Mouse (Mus musculus): ENCODE measurements around the gene Dennd1b. TPM values are rescaled to one million over a fixed set of nuclear protein-coding genes. Genes with fewer than 3 reads are reported as not detected.

The Dennd1b gene
- polyA plus RNA-seq, 1 experiment from 2014 or later, result 6.7 TPM

DNA sequence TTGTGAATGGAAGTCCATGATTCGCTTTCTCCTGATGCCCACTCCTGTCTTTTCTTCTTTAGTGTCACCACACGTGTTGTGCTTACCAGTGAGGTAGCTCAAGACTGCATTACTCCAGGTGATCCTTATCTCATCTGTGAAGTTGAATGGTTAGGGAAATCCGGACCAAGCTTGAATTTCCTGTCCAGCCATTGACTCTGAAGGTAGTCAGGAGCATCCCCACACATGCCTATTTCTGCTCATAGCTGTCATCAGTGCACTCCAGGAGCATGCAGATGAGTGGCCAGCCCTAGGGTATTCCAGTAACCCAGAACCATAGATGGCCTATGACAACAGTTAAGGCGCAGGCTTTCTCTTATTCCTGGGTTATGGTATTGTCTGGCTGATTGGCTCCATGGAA is 20.9 kb downstream of the Dennd1b start:
- 84% methylated on average over 4 of the region's 4 CpGs for WGBS
- ATAC-seq (ENCODE audit: insufficient number of reproducible peaks, low FRiP score, low TSS enrichment, low read depth), result no peak
- H3K36me3 ChIP-seq, result no peaks in the 10 kb centered on the region
- no peak overlapping the region for H3K27ac ChIP-seq (replicated peaks)
- 0 out of 2 replicates have a peak, but pooled peaks cover 4% of the 10 kb centered on the region for H3K4me1 ChIP-seq
- H3K4me2 ChIP-seq (replicated peaks), result no peak overlapping the region
- H3K27me3 ChIP-seq, result no peaks in the 10 kb centered on the region
- no peak overlapping the region for H3K9ac ChIP-seq
- no peaks in the 10 kb centered on the region for H3K9me3 ChIP-seq (replicated peaks)
- H3K4me3 ChIP-seq (replicated peaks), result no peak overlapping the region

- Histone ChIP-seq H3K9me3 (replicated peaks) (no peaks in the 10 kb centered on the region), H3K36me3 (no peaks in the 10 kb centered on the region), H3K9ac (no peak overlapping the region), H3K27me3 (no peaks in the 10 kb centered on the region), H3K4me1 (no peaks in the 10 kb centered on the region), H3K4me3 (replicated peaks) (no peak overlapping the region), H3K27ac (replicated peaks) (no peak overlapping the region), H3K4me2 (replicated peaks) (no peak overlapping the region)
- 80% methylated on average over 5 of the region's 5 CpGs for WGBS
- ATAC-seq (ENCODE audit: insufficient number of reproducible peaks, low FRiP score, low TSS enrichment, low read depth), result no peak
Observed at GRCm38 (mm10) chr1:138992384-138993138, 29.3 kb downstream of the Dennd1b start.

- H3K36me3 ChIP-seq, result no peaks in the 10 kb centered on the region
- no peak overlapping the region for H3K9ac ChIP-seq
- 84% methylated on average over 6 of the region's 6 CpGs for WGBS
- H3K27me3 ChIP-seq, result no peaks in the 10 kb centered on the region
- no peak overlapping the region for H3K4me3 ChIP-seq (replicated peaks)
- no peak overlapping the region for H3K27ac ChIP-seq (replicated peaks)
- H3K4me2 ChIP-seq (replicated peaks), result no peak overlapping the region
- ATAC-seq (ENCODE audit: insufficient number of reproducible peaks, low FRiP score, low TSS enrichment, low read depth), result no peak
- H3K4me1 ChIP-seq, result no peaks in the 10 kb centered on the region
- H3K9me3 ChIP-seq (replicated peaks), result no peaks in the 10 kb centered on the region
Observed at GRCm38 (mm10) chr1:138995621-138996380, 32.6 kb downstream of the Dennd1b start.

DNA sequence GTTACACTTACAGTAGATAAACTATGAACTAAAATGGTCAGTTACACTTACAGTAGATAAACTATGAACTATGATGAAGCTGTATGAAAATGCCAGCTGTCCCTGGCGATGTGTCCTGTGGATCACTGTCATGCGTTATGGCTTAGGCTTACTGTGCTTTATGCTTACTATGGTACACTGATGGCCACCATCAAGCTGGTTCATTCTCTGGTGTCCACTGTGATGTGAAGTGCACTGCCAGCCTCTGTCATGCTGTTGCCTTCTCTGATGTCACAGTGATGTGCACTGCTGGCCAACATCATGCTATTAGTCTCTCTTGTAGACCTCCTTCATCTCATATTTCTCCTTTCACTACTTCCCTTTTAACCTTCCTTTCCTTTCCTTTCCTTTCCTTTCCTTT is 33.4 kb downstream of the Dennd1b start:
- no peak for ATAC-seq (ENCODE audit: insufficient number of reproducible peaks, low FRiP score, low TSS enrichment, low read depth)
- H3K9me3 ChIP-seq (replicated peaks), result no peaks in the 10 kb centered on the region
- no peaks in the 10 kb centered on the region for H3K27me3 ChIP-seq
- no peak overlapping the region for H3K9ac ChIP-seq
- no peak overlapping the region for H3K4me2 ChIP-seq (replicated peaks)
- no peaks in the 10 kb centered on the region for H3K4me1 ChIP-seq
- WGBS, result 97% methylated on average over 2 of the region's 2 CpGs
- H3K4me3 ChIP-seq (replicated peaks), result no peak overlapping the region
- H3K36me3 ChIP-seq, result no peaks in the 10 kb centered on the region
- no peak overlapping the region for H3K27ac ChIP-seq (replicated peaks)

DNA sequence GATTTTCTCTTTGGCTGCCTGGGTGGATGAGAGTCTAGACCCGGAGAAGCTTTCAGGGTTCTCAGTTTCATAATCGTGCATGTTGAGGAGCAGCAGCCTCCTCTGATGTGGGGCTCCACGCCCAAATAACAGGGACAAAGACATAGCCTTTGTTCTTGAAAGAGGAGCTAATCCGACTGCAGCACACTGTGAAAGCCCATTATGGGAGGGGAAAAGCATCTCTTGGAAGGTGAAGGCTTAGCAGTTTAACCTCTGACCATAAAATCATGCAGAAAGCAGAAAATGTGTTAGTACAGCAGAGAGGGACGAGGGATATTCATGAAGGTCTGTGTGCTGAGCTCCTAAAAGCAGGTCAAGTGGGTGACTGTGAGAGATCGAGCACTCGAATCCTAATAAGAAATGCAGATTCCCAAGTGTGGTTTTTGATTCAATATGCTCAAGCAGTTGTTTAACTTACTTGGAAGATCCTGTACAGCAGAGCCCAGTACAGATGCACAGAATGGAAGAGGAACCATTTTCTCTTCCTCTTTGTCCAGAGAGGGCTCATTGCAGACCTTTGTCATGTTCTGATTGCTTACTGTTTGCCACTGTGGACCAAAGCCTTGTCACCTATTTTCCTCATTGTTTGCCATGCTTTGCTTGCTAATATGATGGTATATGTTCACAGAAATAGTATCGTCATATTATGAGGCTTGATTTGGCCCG is 37.6 kb downstream of the Dennd1b start:
- no peak overlapping the region for H3K4me2 ChIP-seq (replicated peaks)
- H3K9ac ChIP-seq, result no peak overlapping the region
- H3K4me1 ChIP-seq, result no peaks in the 10 kb centered on the region
- no peak for ATAC-seq (ENCODE audit: insufficient number of reproducible peaks, low FRiP score, low TSS enrichment, low read depth)
- WGBS, result 41% methylated on average over 9 of the region's 9 CpGs
- no peak overlapping the region for H3K27ac ChIP-seq (replicated peaks)
- H3K4me3 ChIP-seq (replicated peaks), result no peak overlapping the region
- no peaks in the 10 kb centered on the region for H3K27me3 ChIP-seq
- no peaks in the 10 kb centered on the region for H3K9me3 ChIP-seq (replicated peaks)
- H3K36me3 ChIP-seq, result no peaks in the 10 kb centered on the region

GRCm38 (mm10) chr1:139003503-139003902 is 40.3 kb downstream of the Dennd1b start:
- H3K4me1 ChIP-seq, result no peaks in the 10 kb centered on the region
- H3K27ac ChIP-seq (replicated peaks), result no peak overlapping the region
- H3K4me3 ChIP-seq (replicated peaks), result no peak overlapping the region
- ATAC-seq (ENCODE audit: insufficient number of reproducible peaks, low FRiP score, low TSS enrichment, low read depth), result no peak
- H3K4me2 ChIP-seq (replicated peaks), result no peak overlapping the region
- H3K9me3 ChIP-seq (replicated peaks), result no peaks in the 10 kb centered on the region
- 90% methylated on average over 2 of the region's 2 CpGs for WGBS
- no peak overlapping the region for H3K9ac ChIP-seq
- H3K27me3 ChIP-seq, result no peaks in the 10 kb centered on the region
- no peaks in the 10 kb centered on the region for H3K36me3 ChIP-seq

DNA sequence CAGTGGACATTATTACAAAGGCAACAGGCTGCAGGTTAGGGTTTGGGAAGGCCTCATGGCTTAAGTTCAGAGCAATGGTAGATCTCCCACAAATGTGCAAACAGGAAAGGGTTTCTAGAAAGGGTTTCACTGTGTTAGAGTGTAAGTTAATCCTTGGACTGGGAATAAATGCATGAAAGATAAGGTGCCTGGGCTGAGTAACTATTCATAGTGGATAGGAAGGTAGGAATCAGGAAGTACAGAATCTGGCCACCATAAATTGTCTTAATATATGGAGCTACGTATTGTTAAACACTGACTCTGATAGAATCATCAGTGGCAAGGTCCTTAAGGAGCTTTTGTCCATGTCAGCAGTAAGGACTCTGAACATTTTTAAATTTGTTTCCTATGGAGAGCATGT is 42.8 kb downstream of the Dennd1b start:
- no peaks in the 10 kb centered on the region for H3K27me3 ChIP-seq
- H3K36me3 ChIP-seq, result no peaks in the 10 kb centered on the region
- H3K9ac ChIP-seq, result no peak overlapping the region
- no peak overlapping the region for H3K27ac ChIP-seq (replicated peaks)
- H3K4me1 ChIP-seq, result no peaks in the 10 kb centered on the region
- H3K4me2 ChIP-seq (replicated peaks), result no peak overlapping the region
- WGBS, result 85% methylated on average over 1 of the region's 1 CpGs
- no peak for ATAC-seq (ENCODE audit: insufficient number of reproducible peaks, low FRiP score, low TSS enrichment, low read depth)
- no peaks in the 10 kb centered on the region for H3K9me3 ChIP-seq (replicated peaks)
- H3K4me3 ChIP-seq (replicated peaks), result no peak overlapping the region

DNA sequence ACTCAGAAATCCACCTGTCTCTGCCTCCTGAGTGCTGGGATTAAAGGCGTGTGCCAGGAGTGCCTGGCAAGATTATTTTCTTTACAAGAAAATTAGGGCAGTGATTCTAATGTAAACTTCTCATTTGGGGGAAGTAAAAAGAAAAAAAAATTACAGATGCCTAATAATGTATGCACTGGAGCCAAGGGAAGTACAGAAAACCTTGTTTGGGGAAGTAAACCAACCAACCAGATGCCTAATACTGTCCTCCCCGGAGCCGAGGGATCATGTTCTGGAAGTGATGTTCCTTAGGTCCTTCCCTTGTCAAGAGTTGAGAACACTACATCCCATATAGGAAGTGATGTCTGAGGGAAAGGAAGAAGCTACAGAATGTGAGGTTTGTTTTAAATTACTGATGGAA is 44.2 kb downstream of the Dennd1b start:
- ATAC-seq (ENCODE audit: insufficient number of reproducible peaks, low FRiP score, low TSS enrichment, low read depth), result no peak
- 81% methylated on average over 3 of the region's 3 CpGs for WGBS
- Histone ChIP-seq H3K9ac (no peak overlapping the region), H3K4me2 (replicated peaks) (no peak overlapping the region), H3K27me3 (no peaks in the 10 kb centered on the region), H3K36me3 (no peaks in the 10 kb centered on the region), H3K27ac (replicated peaks) (no peak overlapping the region), H3K4me3 (replicated peaks) (no peak overlapping the region), H3K4me1 (no peaks in the 10 kb centered on the region), H3K9me3 (replicated peaks) (no peaks in the 10 kb centered on the region)

- Histone ChIP-seq H3K4me2 (replicated peaks) (no peak overlapping the region), H3K27me3 (no peaks in the 10 kb centered on the region), H3K36me3 (no peaks in the 10 kb centered on the region), H3K4me1 (no peaks in the 10 kb centered on the region), H3K9ac (no peak overlapping the region), H3K27ac (replicated peaks) (no peak overlapping the region), H3K4me3 (replicated peaks) (no peak overlapping the region), H3K9me3 (replicated peaks) (no peaks in the 10 kb centered on the region)
- whole genome bisulfite sequencing, result 81% methylated on average over 5 of the region's 5 CpGs
- no peak for ATAC-seq (ENCODE audit: insufficient number of reproducible peaks, low FRiP score, low TSS enrichment, low read depth)
Observed at GRCm38 (mm10) chr1:139015118-139015788, 52.0 kb downstream of the Dennd1b start.

DNA sequence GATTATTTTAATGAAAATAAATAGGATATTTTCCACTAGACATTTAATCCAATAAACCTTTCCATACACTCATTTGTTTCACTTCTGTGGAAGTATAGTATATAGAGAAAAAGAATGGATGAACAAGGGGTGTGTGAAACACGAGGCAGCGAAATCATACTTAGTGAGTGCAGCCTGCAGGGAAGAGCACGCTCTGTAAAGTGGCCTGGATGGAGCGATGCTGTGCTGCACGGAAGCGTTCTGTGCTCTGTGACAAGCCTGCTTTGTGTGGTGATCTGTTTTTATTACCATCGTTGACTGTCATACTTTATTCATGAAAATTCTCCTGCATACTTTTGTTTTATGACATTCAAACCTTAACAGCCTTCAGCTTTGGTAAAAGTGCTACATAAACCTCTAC is 58.1 kb downstream of the Dennd1b start:
- H3K9me3 ChIP-seq (replicated peaks), result no peaks in the 10 kb centered on the region
- H3K4me2 ChIP-seq (replicated peaks), result no peak overlapping the region
- no peaks in the 10 kb centered on the region for H3K36me3 ChIP-seq
- no peak overlapping the region for H3K4me3 ChIP-seq (replicated peaks)
- no peak overlapping the region for H3K9ac ChIP-seq
- no peak overlapping the region for H3K27ac ChIP-seq (replicated peaks)
- ATAC-seq (ENCODE audit: insufficient number of reproducible peaks, low FRiP score, low TSS enrichment, low read depth), result no peak
- no peaks in the 10 kb centered on the region for H3K4me1 ChIP-seq
- no peaks in the 10 kb centered on the region for H3K27me3 ChIP-seq
- WGBS, result 45% methylated on average over 7 of the region's 7 CpGs
